Mouse (Mus musculus): ENCODE measurements around the gene Cdh15. TPM values are rescaled to one million over a fixed set of nuclear protein-coding genes. Genes with fewer than 3 reads are reported as not detected.

The Cdh15 gene
- polyA plus RNA-seq (2012; ENCODE audit: insufficient read depth, insufficient read length, missing spikeins) = 0.32 TPM in 1 of 2 replicates, not detected in the other

GRCm38 (mm10) chr8:122847829-122848561 is at the start of gene Cdh15:
TSS of gene Cdh15 (plus strand) at chr8:122847966.
- Histone ChIP-seq H3K27ac (replicated peaks; ENCODE audit: low read depth, low read length) (no peak within 1 kb of the TSS), H3K4me3 (ENCODE audit: insufficient read depth, low read depth, low read length) (no peak within 1 kb of the TSS), H3K4me1 (ENCODE audit: control insufficient read depth, insufficient read depth, insufficient read length, low read length) (no peaks in the 10 kb centered on the region)

- Histone ChIP-seq H3K4me3 (ENCODE audit: insufficient read depth, low read depth, low read length) (no peak overlapping the region), H3K27ac (replicated peaks; ENCODE audit: low read depth, low read length) (no peak overlapping the region), H3K4me1 (ENCODE audit: control insufficient read depth, insufficient read depth, insufficient read length, low read length) (peaks cover 5% of the 10 kb centered on the region)
Observed at GRCm38 (mm10) chr8:122803906-122804761, 43.6 kb upstream of the Cdh15 start.

- Histone ChIP-seq H3K4me3 (ENCODE audit: insufficient read depth, low read depth, low read length) (no peak overlapping the region), H3K4me1 (ENCODE audit: control insufficient read depth, insufficient read depth, insufficient read length, low read length) (peaks cover 5% of the 10 kb centered on the region), H3K27ac (replicated peaks; ENCODE audit: low read depth, low read length) (no peak overlapping the region)
Observed at GRCm38 (mm10) chr8:122805349-122805748, 42.4 kb upstream of the Cdh15 start.

GRCm38 (mm10) chr8:122806956-122807538 is 40.7 kb upstream of the Cdh15 start:
- Histone ChIP-seq H3K27ac (replicated peaks; ENCODE audit: low read depth, low read length) (no peak overlapping the region), H3K4me3 (ENCODE audit: insufficient read depth, low read depth, low read length) (no peak overlapping the region), H3K4me1 (ENCODE audit: control insufficient read depth, insufficient read depth, insufficient read length, low read length) (peaks cover 5% of the 10 kb centered on the region)

GRCm38 (mm10) chr8:122807907-122808306 is 39.9 kb upstream of the Cdh15 start:
- Histone ChIP-seq H3K4me3 (ENCODE audit: insufficient read depth, low read depth, low read length) (no peak overlapping the region), H3K4me1 (ENCODE audit: control insufficient read depth, insufficient read depth, insufficient read length, low read length) (peaks cover 5% of the 10 kb centered on the region), H3K27ac (replicated peaks; ENCODE audit: low read depth, low read length) (no peak overlapping the region)

GRCm38 (mm10) chr8:122810376-122810775 is 37.4 kb upstream of the Cdh15 start:
- Histone ChIP-seq H3K27ac (replicated peaks; ENCODE audit: low read depth, low read length) (no peak overlapping the region), H3K4me1 (ENCODE audit: control insufficient read depth, insufficient read depth, insufficient read length, low read length) (peaks cover 5% of the 10 kb centered on the region), H3K4me3 (ENCODE audit: insufficient read depth, low read depth, low read length) (no peak overlapping the region)

GRCm38 (mm10) chr8:122811870-122812494 is 35.8 kb upstream of the Cdh15 start:
- Histone ChIP-seq H3K27ac (replicated peaks; ENCODE audit: low read depth, low read length) (no peak overlapping the region), H3K4me1 (ENCODE audit: control insufficient read depth, insufficient read depth, insufficient read length, low read length) (peaks cover 5% of the 10 kb centered on the region), H3K4me3 (ENCODE audit: insufficient read depth, low read depth, low read length) (no peak overlapping the region)

- H3K4me3 ChIP-seq (ENCODE audit: insufficient read depth, low read depth, low read length) = no peak overlapping the region
- peaks cover 2% of the 10 kb centered on the region for H3K4me1 ChIP-seq (ENCODE audit: control insufficient read depth, insufficient read depth, insufficient read length, low read length)
- H3K27ac ChIP-seq (replicated peaks; ENCODE audit: low read depth, low read length) = no peak overlapping the region
Observed at GRCm38 (mm10) chr8:122812610-122813250, 35.0 kb upstream of the Cdh15 start.

- Histone ChIP-seq H3K4me3 (ENCODE audit: insufficient read depth, low read depth, low read length) (no peak overlapping the region), H3K4me1 (ENCODE audit: control insufficient read depth, insufficient read depth, insufficient read length, low read length) (no peaks in the 10 kb centered on the region), H3K27ac (replicated peaks; ENCODE audit: low read depth, low read length) (no peak overlapping the region)
Observed at GRCm38 (mm10) chr8:122814608-122815007, 33.2 kb upstream of the Cdh15 start.

- H3K4me1 ChIP-seq (ENCODE audit: control insufficient read depth, insufficient read depth, insufficient read length, low read length) = no peaks in the 10 kb centered on the region
- no peak overlapping the region for H3K27ac ChIP-seq (replicated peaks; ENCODE audit: low read depth, low read length)
- H3K4me3 ChIP-seq (ENCODE audit: insufficient read depth, low read depth, low read length) = no peak overlapping the region
Observed at GRCm38 (mm10) chr8:122816965-122817364, 30.8 kb upstream of the Cdh15 start.

- Histone ChIP-seq H3K4me1 (ENCODE audit: control insufficient read depth, insufficient read depth, insufficient read length, low read length) (no peaks in the 10 kb centered on the region), H3K27ac (replicated peaks; ENCODE audit: low read depth, low read length) (no peak overlapping the region), H3K4me3 (ENCODE audit: insufficient read depth, low read depth, low read length) (no peak overlapping the region)
Observed at GRCm38 (mm10) chr8:122817724-122818496, 29.9 kb upstream of the Cdh15 start.

GRCm38 (mm10) chr8:122819776-122820175 is 28.0 kb upstream of the Cdh15 start:
- H3K4me3 ChIP-seq (ENCODE audit: insufficient read depth, low read depth, low read length) = no peak overlapping the region
- no peaks in the 10 kb centered on the region for H3K4me1 ChIP-seq (ENCODE audit: control insufficient read depth, insufficient read depth, insufficient read length, low read length)
- no peak overlapping the region for H3K27ac ChIP-seq (replicated peaks; ENCODE audit: low read depth, low read length)

- H3K4me1 ChIP-seq (ENCODE audit: control insufficient read depth, insufficient read depth, insufficient read length, low read length) = no peaks in the 10 kb centered on the region
- no peak overlapping the region for H3K27ac ChIP-seq (replicated peaks; ENCODE audit: low read depth, low read length)
- H3K4me3 ChIP-seq (ENCODE audit: insufficient read depth, low read depth, low read length) = no peak overlapping the region
Observed at GRCm38 (mm10) chr8:122824571-122824970, 23.2 kb upstream of the Cdh15 start.

- H3K27ac ChIP-seq (replicated peaks; ENCODE audit: low read depth, low read length) = no peak overlapping the region
- H3K4me1 ChIP-seq (ENCODE audit: control insufficient read depth, insufficient read depth, insufficient read length, low read length) = no peaks in the 10 kb centered on the region
- no peak overlapping the region for H3K4me3 ChIP-seq (ENCODE audit: insufficient read depth, low read depth, low read length)
Observed at GRCm38 (mm10) chr8:122824986-122825385, 22.8 kb upstream of the Cdh15 start.
